Mouse (Mus musculus) bone marrow macrophage, adult 2 months (primary cell): ENCODE measurements around the gene Gm49321.

Experiments
- CTCF ChIP-seq: IDR thresholded peaks from 2 replicates; pipeline ENCODE4 v1.5.1; 2012; ENCODE audit warnings: low read depth, mild to moderate bottlenecking, low read length, moderate library complexity
- POLR2A ChIP-seq: IDR thresholded peaks from 2 replicates; pipeline ENCODE4 v1.6.1; 2012; ENCODE audit warnings: mild to moderate bottlenecking, low read depth, low read length, borderline replicate concordance

DNA sequence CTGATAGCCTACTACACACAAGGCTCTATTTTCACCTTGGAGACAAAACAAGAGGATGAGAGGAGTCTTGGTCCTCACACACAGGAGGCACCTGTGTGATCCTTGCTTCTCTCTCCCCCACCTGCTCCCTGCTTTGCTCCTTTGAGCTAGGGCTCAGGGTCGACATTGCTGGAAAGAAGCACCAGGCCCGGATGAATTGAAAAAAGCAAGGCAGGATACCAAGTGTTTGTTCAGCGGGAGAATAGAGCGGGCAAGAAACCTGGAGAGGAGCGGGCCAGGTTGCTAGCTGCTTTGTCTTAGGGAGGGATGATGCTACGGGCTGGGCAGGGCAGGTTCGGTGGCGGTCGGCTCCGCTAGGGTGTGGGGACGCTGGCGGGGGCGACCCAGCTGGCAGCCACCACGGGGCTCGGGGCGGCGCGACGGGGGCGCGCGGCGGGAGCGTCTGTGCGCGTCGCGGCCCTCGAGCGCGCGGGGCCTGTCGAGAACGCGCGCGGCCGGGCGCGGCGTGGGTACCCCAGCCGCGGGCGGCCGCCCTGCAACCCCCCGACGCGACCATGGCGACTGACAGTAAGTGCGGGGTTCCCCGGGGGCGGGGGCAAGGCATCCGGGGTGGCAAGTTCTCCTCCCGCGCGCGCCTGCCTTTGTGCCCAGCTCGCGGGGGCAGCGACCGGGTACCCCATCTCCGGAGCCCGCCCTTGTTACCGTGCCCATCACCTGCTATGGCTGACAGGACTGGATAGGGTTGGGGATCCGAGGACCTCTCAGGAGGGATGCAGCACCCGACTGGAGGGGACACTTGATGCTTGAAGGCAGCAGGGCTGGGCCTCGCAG is 60.1 kb downstream of the Gm49321 start, which contains the start of gene Syt16:
- TF ChIP-seq CTCF (no peak), POLR2A (no peak)
